Mouse (Mus musculus) CH12.LX (cell line): ENCODE results near the gene Hk3. TPM values are rescaled to one million over a fixed set of nuclear protein-coding genes. Genes with fewer than 3 reads are reported as not detected.

ENCODE experiments used
- DNase-seq: peaks from one replicate; pipeline ENCODE4 v3.0.0-alpha.2; 2013; ENCODE audit errors: extremely low read depth
- H3K27ac ChIP-seq: 2 replicates; pipeline ENCODE4 v1.5.1; 2012; ENCODE audit warnings: low read depth, mild to moderate bottlenecking, control low read depth, moderate library complexity; ENCODE audit not compliant: insufficient read depth
- H3K27me3 ChIP-seq: replicated peaks from 2 replicates; pipeline ENCODE3; 2012; ENCODE audit warnings: inconsistent platforms
- H3K36me3 ChIP-seq, 2 experiments: replicated peaks in 1 of 2; 2 replicates each; pipeline versions ENCODE3 to v1.6.1; 2012; ENCODE audit warnings: inconsistent platforms in 1 of 2, low read length in 1 of 2, mild to moderate bottlenecking in 1 of 2, mixed read lengths in 1 of 2, moderate library complexity in 1 of 2; ENCODE audit not compliant: control insufficient read depth in 1 of 2, insufficient read depth in 1 of 2
- H3K4me1 ChIP-seq, 2 experiments: 2 replicates each; pipeline ENCODE4 v1.6.1; 2012; ENCODE audit warnings: inconsistent platforms in 1 of 2, moderate library complexity in 1 of 2; ENCODE audit not compliant: insufficient read depth in 2 of 2, control insufficient read depth in 1 of 2
- H3K4me2 ChIP-seq: 2 replicates; pipeline ENCODE4 v1.6.1; 2012; ENCODE audit warnings: low read depth, mild to moderate bottlenecking, control low read depth; ENCODE audit not compliant: poor library complexity, insufficient read depth, severe bottlenecking
- H3K4me3 ChIP-seq, 3 experiments: fragments of 150-350 bp in 1 of 3; sonication (generic) in 1 of 3; replicated peaks in 1 of 3; 2 replicates each; pipeline versions ENCODE3 to v1.5.1; 2011 to 2012; ENCODE audit warnings: low read depth in 2 of 3, low read length in 2 of 3, mild to moderate bottlenecking in 2 of 3, moderate library complexity in 2 of 3, control low read depth in 1 of 3, improper control_type of control experiment in 1 of 3, inconsistent platforms in 1 of 3, mixed read lengths in 1 of 3; ENCODE audit not compliant: poor library complexity in 1 of 3
- H3K79me2 ChIP-seq: replicated peaks from 2 replicates; pipeline ENCODE4 v1.6.1; 2012; ENCODE audit warnings: mild to moderate bottlenecking, moderate library complexity; ENCODE audit not compliant: control insufficient read depth, poor library complexity, insufficient read depth, severe bottlenecking; ENCODE audit errors: extremely low read depth
- H3K9ac ChIP-seq: 2 replicates; pipeline ENCODE4 v1.6.1; 2012; ENCODE audit warnings: low read depth, mild to moderate bottlenecking, control low read depth, moderate library complexity; ENCODE audit not compliant: insufficient read depth
- H3K9me3 ChIP-seq: replicated peaks from 2 replicates; pipeline ENCODE3; 2012; ENCODE audit warnings: low read length, inconsistent platforms, mixed read lengths
- BHLHE40 ChIP-seq: IDR thresholded peaks from 2 replicates; pipeline ENCODE4 v1.6.1; 2011; ENCODE audit warnings: mild to moderate bottlenecking, low read depth, low read length, improper control_type of control experiment
- CHD1 ChIP-seq: IDR thresholded peaks from 2 replicates; pipeline ENCODE4 v1.6.1; 2012; ENCODE audit warnings: low read depth, low read length, improper control_type of control experiment, inconsistent platforms
- CHD2 ChIP-seq: IDR thresholded peaks from 2 replicates; pipeline ENCODE4 v1.6.1; 2011; ENCODE audit warnings: low read length, improper control_type of control experiment
- CTCF ChIP-seq, 2 experiments: IDR thresholded peaks in 1 of 2; conservative IDR thresholded peaks in 1 of 2; 2 replicates each; pipeline ENCODE4 v1.5.1; 2011 to 2012; ENCODE audit warnings: low read depth in 2 of 2, low read length in 2 of 2, improper control_type of control experiment in 1 of 2, inconsistent platforms in 1 of 2, mild to moderate bottlenecking in 1 of 2, moderate library complexity in 1 of 2
- EP300 ChIP-seq: IDR thresholded peaks from 2 replicates; pipeline ENCODE4 v1.6.1; 2011; ENCODE audit warnings: low read length, improper control_type of control experiment
- GABPA ChIP-seq: IDR thresholded peaks from 2 replicates; pipeline ENCODE4 v1.6.1; 2012; ENCODE audit warnings: low read depth, low read length, improper control_type of control experiment, inconsistent platforms; ENCODE audit not compliant: insufficient replicate concordance
- HCFC1 ChIP-seq: IDR thresholded peaks from 2 replicates; pipeline ENCODE4 v1.6.1; 2012; ENCODE audit warnings: low read depth, mild to moderate bottlenecking, inconsistent platforms, low read length, improper control_type of control experiment
- IRF4 ChIP-seq: IDR thresholded peaks from 2 replicates; pipeline ENCODE4 v1.6.1; 2014; ENCODE audit warnings: low read depth, mild to moderate bottlenecking, inconsistent platforms, low read length, improper control_type of control experiment
- JUND ChIP-seq: conservative IDR thresholded peaks from 2 replicates; pipeline ENCODE4 v1.6.1; 2011; ENCODE audit warnings: low read depth, low read length, improper control_type of control experiment
- KAT2A ChIP-seq: IDR thresholded peaks from 2 replicates; pipeline ENCODE4 v1.6.1; 2012; ENCODE audit warnings: low read length, improper control_type of control experiment, inconsistent platforms; ENCODE audit not compliant: insufficient replicate concordance
- MAX ChIP-seq: IDR thresholded peaks from 2 replicates; pipeline ENCODE4 v1.6.1; 2011; ENCODE audit warnings: low read length, improper control_type of control experiment
- MAZ ChIP-seq: IDR thresholded peaks from 2 replicates; pipeline ENCODE4 v1.6.1; 2012; ENCODE audit warnings: low read depth, mild to moderate bottlenecking, inconsistent platforms, low read length, improper control_type of control experiment, moderate library complexity
- MXI1 ChIP-seq: IDR thresholded peaks from 2 replicates; pipeline ENCODE4 v1.6.1; 2011; ENCODE audit warnings: mild to moderate bottlenecking, low read depth, low read length, improper control_type of control experiment
- MYC ChIP-seq: IDR thresholded peaks from 2 replicates; pipeline ENCODE4 v1.6.1; 2011; ENCODE audit warnings: low read depth, mild to moderate bottlenecking, improper control_type of control experiment, low read length
- NELFE ChIP-seq: IDR thresholded peaks from 2 replicates; pipeline ENCODE4 v1.6.1; 2011; ENCODE audit warnings: low read depth, low read length, improper control_type of control experiment
- NRF1 ChIP-seq: IDR thresholded peaks from 2 replicates; pipeline ENCODE4 v1.6.1; 2014; ENCODE audit warnings: low read depth, mild to moderate bottlenecking, inconsistent platforms, low read length, improper control_type of control experiment, moderate library complexity
- PAX5 ChIP-seq: IDR thresholded peaks from 2 replicates; pipeline ENCODE4 v1.6.1; 2012; ENCODE audit warnings: low read length, inconsistent platforms, mixed read lengths
- POLR2A ChIP-seq: IDR thresholded peaks from 2 replicates; pipeline ENCODE4 v1.6.1; 2011; ENCODE audit warnings: low read depth, mild to moderate bottlenecking, improper control_type of control experiment, low read length
- POLR2AphosphoS2 ChIP-seq: IDR thresholded peaks from 2 replicates; pipeline ENCODE4 v1.6.1; 2011; ENCODE audit warnings: low read depth, low read length, improper control_type of control experiment
- RAD21 ChIP-seq: IDR thresholded peaks from 2 replicates; pipeline ENCODE4 v1.6.1; 2011; ENCODE audit warnings: low read depth, mild to moderate bottlenecking, low read length, improper control_type of control experiment, moderate library complexity
- RCOR1 ChIP-seq: conservative IDR thresholded peaks from 2 replicates; pipeline ENCODE4 v1.6.1; 2012; ENCODE audit warnings: low read depth, mild to moderate bottlenecking, inconsistent platforms, low read length, improper control_type of control experiment
- SMC3 ChIP-seq: IDR thresholded peaks from 2 replicates; pipeline ENCODE4 v1.6.1; 2011; ENCODE audit warnings: low read depth, low read length, improper control_type of control experiment
- UBTF ChIP-seq: IDR thresholded peaks from 2 replicates; pipeline ENCODE4 v1.6.1; 2012; ENCODE audit warnings: low read depth, mild to moderate bottlenecking, inconsistent platforms, low read length, improper control_type of control experiment, moderate library complexity
- USF1 ChIP-seq: IDR thresholded peaks from 2 replicates; pipeline ENCODE4 v1.6.1; 2014; ENCODE audit warnings: low read depth, mild to moderate bottlenecking, inconsistent platforms, low read length, improper control_type of control experiment
- ZC3H11A ChIP-seq: IDR thresholded peaks from 2 replicates; pipeline ENCODE4 v1.6.1; 2012; ENCODE audit warnings: low read depth, mild to moderate bottlenecking, inconsistent platforms, low read length, improper control_type of control experiment
- ZMIZ1 ChIP-seq: IDR thresholded peaks from 2 replicates; pipeline ENCODE4 v1.6.1; 2012; ENCODE audit warnings: low read depth, mild to moderate bottlenecking, inconsistent platforms, low read length, improper control_type of control experiment
- ZNF384 ChIP-seq: IDR thresholded peaks from 2 replicates; pipeline ENCODE4 v1.6.1; 2012; ENCODE audit warnings: low read depth, low read length, improper control_type of control experiment, inconsistent platforms
- dilution Hi-C: fragments of 300-500 bp; cut with MboI; formaldehyde crosslinking; loops from 2 replicates; pipeline ENCODE4 v1.14.3; 2020; ENCODE audit warnings: low sequenced_read_pairs; ENCODE audit not compliant: extremely low pct_unique_long_range_greater_than_20kb, extremely low pct_ligation_motif_present
- in situ Hi-C: fragments of 300-500 bp; cut with MboI; formaldehyde crosslinking; loops from 3 replicates; pipeline ENCODE4 v1.14.3; 2019; ENCODE audit warnings: low sequenced_read_pairs, low pct_ligation_motif_present, low pct_unique_long_range_greater_than_20kb, mixed read lengths
- polyA plus RNA-seq: library from polyadenylated mRNA; unstranded; fragments of >175 nt; gene quantifications from 2 replicates; pipeline ENCODE4 v1.2.1, GENCODE M21; 2012; ENCODE audit warnings: low read depth; ENCODE audit not compliant: insufficient read length
- total RNA-seq, 2 experiments: library from RNA; depleted of rRNA; stranded (reverse); fragments of 300-350 nt in 1 of 2; fragments of >200 nt in 1 of 2; gene quantifications; 2 replicates each; pipeline ENCODE4 v1.2.3; 2012 to 2014

Hk3 gene
- total and polyA plus RNA-seq, 3 experiments: 0.04 to 0.10 TPM; not detected in 1

GRCm38 (mm10) chr13:55017154-55017897 lies 3.9 kb downstream of the Hk3 start:
- Histone ChIP-seq H3K27me3 (peaks cover 11% of the 10 kb centered on the region), H3K9me3 (no peaks in the 10 kb centered on the region), H3K27ac (no peak overlapping the region), H3K79me2 (no peaks in the 10 kb centered on the region), H3K4me3 (no peak overlapping the region), H3K4me1 (peaks cover 4 to 7% of the 10 kb centered on the region in 2 experiments; a peak in 2 of 4 replicates), H3K4me2 (no peak overlapping the region), H3K36me3 (no peaks in the 10 kb centered on the region), H3K9ac (no peak overlapping the region)
- TF ChIP-seq KAT2A (no peak), MXI1 (no peak), MAZ (no peak), HCFC1 (no peak), POLR2A (no peak), IRF4 (no peak), NRF1 (no peak), RCOR1 (no peak), ZC3H11A (no peak), GABPA (no peak), CHD2 (no peak), ZMIZ1 (no peak), ZNF384 (no peak), MYC (no peak), CHD1 (no peak), MAX (no peak), POLR2AphosphoS2 (no peak), JUND (no peak), UBTF (no peak)
- dilution Hi-C loops (no loop called here), in situ Hi-C loops (no loop called here)
- no peak for DNase-seq

DNA sequence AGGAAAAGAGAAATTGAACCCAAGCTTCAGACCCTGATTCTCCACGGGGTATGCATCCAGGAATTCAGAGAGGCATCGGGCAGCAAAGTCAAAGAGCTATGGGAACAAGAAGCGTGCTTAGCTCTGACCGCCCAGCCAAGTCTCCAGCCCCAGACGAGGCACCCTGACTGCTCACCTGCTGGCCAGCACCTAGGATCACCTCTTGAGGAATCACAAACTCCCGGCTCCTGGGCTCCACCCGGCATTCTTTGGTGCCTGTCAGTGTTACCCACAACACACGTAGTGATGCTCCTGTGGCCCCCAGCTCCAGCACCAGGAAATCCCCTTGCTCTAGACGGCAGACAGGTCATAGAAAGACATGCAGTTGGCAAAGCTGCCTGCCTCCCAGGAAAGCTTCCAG lies 6.7 kb downstream of the Hk3 start:
- dilution Hi-C loops: no loop called here
- no peak overlapping the region for H3K27ac ChIP-seq
- H3K27me3 ChIP-seq: peaks cover 33% of the 10 kb centered on the region
- H3K9ac ChIP-seq: no peak overlapping the region
- no peaks in the 10 kb centered on the region for H3K9me3 ChIP-seq
- H3K4me1 ChIP-seq: peaks cover 3 to 4% of the 10 kb centered on the region in 2 experiments; a peak in 1 of 4 replicates
- TF ChIP-seq SMC3 (no peak), BHLHE40 (no peak), PAX5 (no peak), NELFE (no peak), POLR2A (no peak), EP300 (no peak), CTCF (conservative IDR thresholded peaks at IDR 0.05 in 1 of 2, IDR thresholded peaks at IDR 0.05 in 1 of 2; ENCODE audit: low read depth in 2 of 2, low read length in 2 of 2) (no peak), RAD21 (no peak), USF1 (no peak), CHD1 (no peak), HCFC1 (no peak), ZMIZ1 (no peak), UBTF (no peak)
- no peaks in the 10 kb centered on the region for H3K36me3 ChIP-seq
- no peak overlapping the region for H3K4me2 ChIP-seq
- H3K79me2 ChIP-seq: no peaks in the 10 kb centered on the region
- H3K4me3 ChIP-seq: no peak overlapping the region
- in situ Hi-C loops: loop anchor here (5.0 kb wide), 1 partner anchor 48 kb away; no protein-coding TSS in a partner anchor
- no peak for DNase-seq
